Mouse (Mus musculus) kidney, postnatal 36 days (tissue): ENCODE measurements around the gene Insc.

ENCODE experiments used
- DNase-seq, 2 experiments: peaks; one replicate each; pipeline ENCODE4 v3.0.0; 2021 to 2022; ENCODE audit warnings: mixed read lengths in 2 of 2

Gene Insc

DNA sequence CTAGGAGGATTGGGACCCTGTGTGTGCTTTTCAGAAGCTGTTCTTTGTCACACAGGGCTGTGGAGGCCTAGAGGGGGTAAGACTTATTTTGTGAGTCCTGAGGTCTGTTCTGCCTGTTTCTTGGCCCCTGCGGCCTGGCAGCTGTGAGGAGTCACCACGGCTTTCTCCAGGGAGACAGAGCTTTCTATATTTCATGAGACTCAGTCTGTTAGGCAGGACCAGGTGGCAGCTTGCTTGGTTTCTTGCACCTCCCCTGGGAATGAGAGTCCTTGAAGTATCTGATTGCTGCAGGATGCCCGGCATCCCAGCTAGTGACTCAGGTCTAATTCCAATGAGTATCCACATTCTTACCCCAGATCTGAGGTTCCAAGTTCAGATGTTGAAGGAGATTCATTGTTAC lies 21.8 kb downstream of the Insc start:
- DNase-seq: no peak

GRCm38 (mm10) chr7:114766523-114766922 lies 23.0 kb downstream of the Insc start:
- no peak for DNase-seq

DNA sequence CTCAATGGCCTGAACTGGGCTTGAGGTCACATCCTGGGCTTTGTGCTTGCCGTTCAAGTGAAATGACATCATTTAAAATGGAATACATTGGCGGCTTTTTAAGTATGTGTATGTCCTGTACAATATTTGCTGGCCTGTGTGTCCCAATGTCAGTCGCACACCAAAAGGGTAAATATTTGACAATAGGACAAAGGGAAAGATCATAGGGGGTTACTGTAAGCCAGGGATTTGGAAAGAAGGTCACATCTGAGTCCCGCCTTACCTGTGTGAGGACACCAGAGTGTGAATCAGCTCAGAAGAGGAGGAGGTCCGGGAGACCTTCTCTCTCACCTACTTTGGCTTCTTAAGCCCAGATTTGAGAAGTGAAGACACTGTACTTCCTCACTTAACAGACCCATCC lies 25.0 kb downstream of the Insc start:
- no peak for DNase-seq

GRCm38 (mm10) chr7:114769041-114769440 lies 25.5 kb downstream of the Insc start:
- no peak for DNase-seq

DNA sequence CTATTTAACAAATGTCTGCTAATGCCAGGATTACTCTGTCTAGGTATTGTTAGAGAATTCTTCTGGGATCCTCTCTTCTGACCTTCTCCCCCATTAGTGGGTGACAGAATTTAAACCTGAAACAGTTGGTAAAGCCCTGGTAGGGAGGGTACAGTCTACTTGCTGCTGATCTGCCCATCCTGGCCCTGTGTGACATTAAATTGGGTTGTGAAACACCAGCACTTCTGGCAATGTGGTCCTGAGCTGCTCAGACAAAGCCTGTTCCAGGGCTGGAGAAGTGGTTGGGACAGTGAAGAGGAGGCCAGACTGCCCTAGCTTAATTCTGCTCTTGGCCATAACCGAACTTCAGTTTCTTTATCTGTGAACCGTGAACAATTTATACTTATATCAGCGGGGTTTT lies 27.1 kb downstream of the Insc start:
- no peak for DNase-seq

GRCm38 (mm10) chr7:114771801-114772200 lies 28.3 kb downstream of the Insc start:
- no peak for DNase-seq

GRCm38 (mm10) chr7:114773781-114774180 lies 30.3 kb downstream of the Insc start:
- DNase-seq: no peak

DNA sequence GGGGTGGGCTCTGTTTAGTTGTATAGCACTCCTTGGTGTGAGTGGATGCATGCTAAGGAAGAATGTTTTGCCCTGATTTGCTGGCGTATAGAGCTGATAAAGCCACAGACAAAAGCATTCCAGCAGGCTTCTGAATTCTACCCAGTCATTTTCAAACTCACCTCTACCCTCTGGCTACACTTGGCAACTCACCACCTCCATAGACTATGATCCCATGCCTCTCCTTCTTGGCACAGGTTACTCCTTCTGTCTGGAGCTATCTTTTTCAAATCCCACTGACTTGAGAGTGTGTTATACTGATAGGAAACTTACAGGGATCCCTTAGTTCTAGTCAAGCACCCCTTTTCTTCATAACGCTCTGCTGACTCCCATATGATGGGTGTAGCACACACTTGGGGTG lies 32.4 kb downstream of the Insc start:
- DNase-seq: peak; percentile 38 to 42

DNA sequence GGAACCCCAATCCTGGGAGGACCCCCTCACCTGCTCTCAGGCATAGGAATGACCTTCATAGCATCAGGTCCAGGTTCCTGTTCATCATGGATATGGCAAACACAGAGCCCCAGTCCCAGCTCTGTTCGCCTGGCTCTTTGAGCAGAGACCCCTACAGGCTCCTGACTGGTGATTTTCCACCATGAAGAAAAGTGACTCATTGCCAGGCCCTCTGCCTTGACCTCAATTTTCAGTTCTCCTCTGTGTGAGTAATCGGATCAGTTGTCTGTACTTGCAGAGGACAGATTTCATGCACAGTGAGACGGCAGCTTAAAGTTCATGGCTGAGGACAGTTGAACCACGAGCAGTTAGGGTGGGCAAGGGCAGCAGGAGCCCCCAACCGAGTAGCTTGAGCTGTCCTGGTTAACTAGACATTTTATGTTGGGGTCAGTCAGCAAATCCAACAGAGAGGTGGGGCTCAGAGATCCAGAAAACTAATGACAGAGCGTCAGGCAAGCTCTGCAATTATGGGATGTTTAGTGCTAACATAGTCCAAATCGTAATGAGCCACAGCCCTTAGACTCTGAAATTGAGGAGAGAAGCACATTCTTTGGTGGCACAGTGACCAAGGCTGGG lies 34.8 kb downstream of the Insc start:
- DNase-seq: no peak

- DNase-seq: no peak
Measured at GRCm38 (mm10) chr7:114779056-114779660, 35.7 kb downstream of the Insc start.

DNA sequence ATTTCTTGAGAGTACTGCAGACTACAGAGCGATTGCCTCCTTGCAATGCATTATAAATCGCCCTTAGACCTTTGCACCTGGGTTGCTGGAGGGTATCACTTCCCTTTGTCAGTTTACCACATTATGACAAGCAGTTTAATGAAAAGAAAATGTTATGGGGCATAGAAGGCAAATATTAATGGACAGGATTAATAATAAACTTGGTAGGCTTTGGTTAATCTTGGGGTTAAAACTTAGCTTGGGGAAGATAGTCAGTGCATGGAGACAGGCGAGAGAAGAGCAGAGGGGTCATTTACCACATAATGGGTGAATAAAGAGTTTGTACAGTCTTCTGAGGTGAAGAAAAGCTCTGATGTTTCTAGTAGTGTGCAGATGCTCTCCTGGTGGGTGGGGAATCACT lies 39.8 kb downstream of the Insc start:
- peak; percentile 21 to 27 for DNase-seq

GRCm38 (mm10) chr7:114791087-114791486 lies 47.6 kb downstream of the Insc start:
- DNase-seq: peak; percentile 38 to 52

- peak; percentile 57 to 59 for DNase-seq
Measured at GRCm38 (mm10) chr7:114792026-114792425, 48.5 kb downstream of the Insc start.

GRCm38 (mm10) chr7:114794400-114794799 lies 50.9 kb downstream of the Insc start:
- no peak for DNase-seq

DNA sequence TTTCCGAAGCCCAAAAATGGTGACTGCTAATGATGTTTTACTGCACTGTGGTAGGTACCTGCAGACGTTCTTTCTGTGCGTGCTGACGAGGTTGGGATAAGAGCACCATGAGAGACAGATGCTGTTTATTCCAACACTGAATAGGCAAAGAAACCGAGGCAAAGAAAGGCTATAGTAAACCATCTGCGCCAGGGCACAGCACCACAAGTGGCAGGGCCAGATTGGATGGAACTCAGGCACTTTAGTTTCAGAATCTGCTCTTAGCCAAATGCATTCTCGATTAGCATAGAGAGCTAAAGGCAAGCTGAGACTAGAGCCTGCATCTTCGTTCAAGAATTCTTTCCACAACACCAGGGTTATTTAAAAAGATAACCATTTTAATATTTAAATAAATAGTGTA lies 59.1 kb downstream of the Insc start:
- DNase-seq: no peak

DNA sequence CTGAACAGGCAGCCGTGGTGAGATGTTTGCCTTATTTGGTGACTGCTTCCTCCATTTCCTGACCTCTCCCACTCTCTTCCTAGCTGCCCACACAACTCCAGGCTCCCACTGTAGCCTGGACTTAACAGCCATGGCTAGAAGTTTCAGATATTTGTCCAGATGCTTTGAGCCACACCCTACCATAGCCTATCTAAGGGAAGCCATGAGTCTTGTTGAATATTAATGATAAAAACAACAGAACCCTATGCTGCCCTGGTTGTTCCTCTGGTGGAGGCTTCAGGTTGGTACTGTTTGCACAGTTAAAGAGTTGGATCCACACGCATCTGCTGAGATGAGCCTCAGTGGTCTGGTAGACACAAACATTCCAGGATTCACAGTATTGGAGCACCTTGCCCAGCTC lies 61.8 kb downstream of the Insc start:
- DNase-seq: no peak

DNA sequence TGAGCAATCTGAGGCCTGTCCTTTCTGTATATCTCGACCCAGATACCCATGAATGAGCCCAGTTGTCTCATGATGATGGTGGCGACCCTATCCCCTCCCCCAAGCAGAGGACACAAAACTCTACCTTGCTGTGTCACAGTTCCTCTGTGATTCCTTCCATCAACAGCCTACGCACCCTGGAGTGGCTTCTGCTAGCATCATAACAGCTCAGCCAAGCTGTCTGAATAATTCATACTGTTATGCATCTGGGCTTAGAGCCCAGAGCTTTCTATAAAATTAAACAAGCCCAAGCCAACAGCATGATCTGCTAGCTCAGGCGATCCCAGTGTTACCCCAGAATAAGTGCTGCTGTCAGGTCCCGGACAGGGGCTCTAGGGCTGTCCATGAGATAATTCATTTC lies 63.8 kb downstream of the Insc start:
- DNase-seq: no peak

DNA sequence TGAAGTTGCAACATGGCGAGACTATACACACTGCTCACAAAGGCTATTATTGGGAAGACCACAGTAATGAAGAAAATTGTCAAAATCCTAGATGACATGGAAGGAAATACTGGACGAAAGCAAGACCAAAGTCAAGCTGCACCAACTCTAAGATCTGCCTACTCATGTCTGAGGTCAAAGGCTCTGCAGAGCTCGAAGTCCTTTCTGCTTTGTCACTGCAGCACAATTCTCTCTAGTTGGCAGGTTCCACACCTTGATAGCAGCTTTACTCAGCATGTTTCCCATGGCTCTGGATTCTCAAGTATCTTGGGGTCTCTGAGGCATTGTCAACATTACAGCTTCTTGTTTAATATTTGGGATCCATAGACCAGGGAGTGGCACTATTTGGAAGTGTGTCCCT lies 64.8 kb downstream of the Insc start:
- DNase-seq: peak; percentile 24 to 45

DNA sequence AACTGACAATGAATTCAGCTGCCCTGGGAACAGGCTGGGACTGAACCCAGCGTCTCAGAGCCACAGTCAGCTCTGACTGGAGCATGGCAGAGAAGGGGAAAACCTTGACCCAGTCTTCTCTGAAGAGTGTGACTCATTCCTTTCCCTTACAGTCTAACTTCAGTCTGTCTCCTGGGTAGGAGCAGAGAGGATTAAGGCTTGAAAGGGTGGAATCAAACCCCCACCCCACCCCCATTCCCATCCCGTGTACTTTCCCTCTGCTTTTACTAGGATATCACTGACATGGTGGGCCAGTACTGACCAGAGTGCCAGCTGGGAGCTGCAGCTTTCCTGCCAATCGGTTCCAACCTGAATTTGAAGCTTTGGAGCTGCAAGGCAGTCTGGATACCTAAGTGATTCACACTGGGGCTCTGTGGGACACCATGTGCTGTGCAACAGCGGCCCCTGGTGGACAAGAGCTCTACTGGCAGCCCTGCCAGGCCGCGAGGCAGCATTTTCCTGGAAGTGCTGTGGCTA lies 73.9 kb downstream of the Insc start:
- peak; percentile 71 to 92 for DNase-seq

DNA sequence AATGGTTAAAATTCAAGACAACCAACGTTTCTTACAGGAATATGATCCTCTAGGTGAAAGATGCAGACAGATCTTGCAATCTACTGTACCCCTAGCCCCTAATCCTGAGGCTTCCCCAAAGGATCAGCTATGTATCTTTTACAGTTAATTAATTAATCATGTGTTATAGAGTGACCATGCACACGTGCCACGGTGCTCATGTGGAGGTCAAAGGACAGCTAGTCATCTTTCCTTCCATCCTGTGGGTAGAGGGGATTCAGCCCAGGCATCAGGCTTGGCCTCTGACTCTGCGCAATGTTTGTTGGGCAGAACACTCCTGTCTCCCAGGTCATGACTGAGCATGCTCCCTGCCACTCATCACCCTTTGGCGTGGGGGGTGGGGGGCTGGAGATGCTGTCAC lies 74.4 kb downstream of the Insc start:
- DNase-seq: no peak

DNA sequence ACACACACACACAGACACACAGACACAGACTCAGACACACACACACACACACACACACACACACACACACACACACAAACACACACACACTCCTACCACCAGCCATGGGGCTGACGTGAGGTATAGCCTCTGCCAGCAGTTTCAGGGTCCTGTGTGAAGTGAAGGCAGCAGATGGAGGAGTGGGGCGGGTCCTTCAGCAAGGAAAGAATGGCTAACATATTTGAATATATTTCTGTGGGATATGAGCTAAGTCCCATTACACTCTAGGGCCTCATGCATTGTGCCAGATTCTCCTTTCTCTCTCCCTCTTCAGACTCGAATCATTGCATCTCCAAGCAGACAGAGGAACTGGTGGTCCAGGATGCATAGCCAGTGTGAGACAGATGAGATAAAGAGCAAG lies 74.9 kb downstream of the Insc start:
- DNase-seq: no peak

- peak; percentile 16 to 34 for DNase-seq
Measured at GRCm38 (mm10) chr7:114818836-114819235, 75.3 kb downstream of the Insc start.

DNA sequence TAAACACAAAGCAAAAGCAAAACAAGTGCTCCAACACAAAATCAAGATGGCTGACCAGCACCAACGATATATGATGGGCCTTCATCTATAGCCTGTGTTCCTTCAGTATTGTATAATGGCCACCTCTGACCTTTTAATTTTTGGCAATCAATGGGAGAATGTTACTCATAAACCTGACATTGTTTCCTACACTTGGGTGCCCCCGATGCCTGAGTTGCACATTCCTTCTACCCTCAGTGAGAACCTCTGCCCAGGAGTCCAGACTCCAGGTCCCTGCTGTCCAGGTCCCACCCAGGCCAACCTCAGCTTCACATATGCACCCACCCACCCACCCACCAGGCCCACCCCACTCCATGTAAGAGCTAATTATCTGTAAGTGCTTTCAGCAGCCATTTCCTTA lies 79.2 kb downstream of the Insc start:
- DNase-seq: peak; percentile 60 to 74

GRCm38 (mm10) chr7:114827360-114827759 lies 83.9 kb downstream of the Insc start:
- DNase-seq: no peak
